Mouse (Mus musculus): ENCODE results near the gene Mrps27. TPM values are rescaled to one million over a fixed set of nuclear protein-coding genes. Genes with fewer than 3 reads are reported as not detected.

Gene Mrps27
- total RNA-seq, 2 experiments from 2014 or later: 26.2 to 27.2 TPM

DNA sequence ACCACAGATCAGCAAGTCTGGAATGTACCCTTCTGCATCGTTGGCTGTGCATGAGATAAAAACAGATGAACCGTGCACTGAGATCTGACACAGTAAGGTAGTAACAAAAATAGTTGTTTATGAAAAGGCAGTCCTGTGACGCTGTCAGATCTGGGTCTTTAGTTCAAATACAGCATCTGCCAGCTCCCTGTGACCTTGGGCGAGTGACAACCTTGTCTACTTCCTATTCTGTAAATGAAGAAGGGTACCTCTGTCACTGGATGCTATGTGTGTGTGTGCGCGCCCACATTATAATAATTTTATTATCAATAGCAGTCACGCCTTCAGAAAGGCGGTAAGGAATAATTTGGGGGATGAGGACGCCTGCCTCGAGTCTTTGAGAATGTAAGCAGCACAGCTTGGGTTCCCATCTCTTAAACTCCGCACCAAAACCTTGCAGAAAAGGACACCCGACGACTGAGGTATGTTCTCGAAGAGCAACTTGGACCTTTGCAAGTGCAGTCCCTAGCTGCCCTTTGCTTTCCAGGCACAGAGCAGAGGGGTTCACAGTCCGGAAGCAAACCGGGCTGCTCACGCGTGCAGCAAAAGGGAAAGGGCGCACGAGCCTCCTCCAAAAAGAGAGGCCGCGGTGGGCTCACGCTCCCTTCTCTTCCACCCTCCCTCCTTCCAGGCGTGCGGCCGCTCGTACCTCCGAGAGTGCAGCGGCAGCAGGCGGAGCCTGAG is 549 bp upstream of the Mrps27 start:
- intact Hi-C loops (cut with DNase I): loop anchor here (5.0 to 10.0 kb wide), 2 partner anchors 477 to 1311 kb away; partner anchors contain the start of genes Ak6, Rad17 and Taf9
- DNase-seq (ENCODE audit: low spot score in 2 of 2): no peak

DNA sequence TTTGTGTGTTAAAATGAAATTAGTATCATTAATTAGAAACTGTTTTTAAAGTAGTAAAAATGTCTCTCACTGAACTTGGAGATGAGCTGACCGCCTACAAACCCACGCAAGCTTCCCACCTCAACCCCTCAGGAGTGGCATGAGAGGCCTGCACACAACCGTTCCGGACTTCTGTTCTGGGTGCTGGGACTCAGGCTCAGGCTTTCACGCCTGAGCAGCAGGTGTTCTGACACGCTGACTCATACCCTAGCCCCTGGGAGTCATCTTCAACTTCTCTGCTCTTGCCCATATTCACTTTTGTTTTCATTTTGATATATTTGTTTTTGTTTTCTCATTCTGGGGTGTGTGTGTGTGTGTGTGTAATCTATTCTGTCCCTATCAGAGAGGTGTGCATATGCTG is 5.4 kb downstream of the Mrps27 start:
- DNase-seq (ENCODE audit: low spot score in 2 of 2): no peak
- intact Hi-C loops (cut with DNase I): loop anchor here (10.0 kb wide), 1 partner anchor 665 kb away; the partner anchor contains the start of gene Mccc2

DNA sequence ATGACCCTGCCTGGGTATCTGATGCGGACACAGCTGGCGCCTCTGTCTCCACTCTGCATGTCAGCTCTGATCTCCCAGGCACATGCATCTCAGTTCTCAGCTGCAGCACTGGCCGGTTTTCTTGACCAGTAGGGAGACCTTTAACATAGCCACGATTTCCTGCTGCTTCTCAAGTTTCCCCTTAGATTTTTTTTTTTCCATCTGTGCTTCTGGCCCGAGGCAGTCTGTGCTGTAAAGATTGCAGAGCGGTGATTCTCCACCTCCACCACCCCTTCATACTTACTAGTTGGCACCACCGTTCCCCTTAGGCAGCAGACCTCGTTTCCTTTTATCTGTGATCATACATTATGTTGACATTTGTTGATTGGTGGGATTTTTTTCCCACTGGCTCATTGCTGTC is 6.6 kb downstream of the Mrps27 start:
- no peak for DNase-seq (ENCODE audit: low spot score in 2 of 2)
- intact Hi-C loops (cut with DNase I): loop anchor here (10.0 kb wide), 1 partner anchor 664 kb away; the partner anchor contains the start of gene Mccc2

DNA sequence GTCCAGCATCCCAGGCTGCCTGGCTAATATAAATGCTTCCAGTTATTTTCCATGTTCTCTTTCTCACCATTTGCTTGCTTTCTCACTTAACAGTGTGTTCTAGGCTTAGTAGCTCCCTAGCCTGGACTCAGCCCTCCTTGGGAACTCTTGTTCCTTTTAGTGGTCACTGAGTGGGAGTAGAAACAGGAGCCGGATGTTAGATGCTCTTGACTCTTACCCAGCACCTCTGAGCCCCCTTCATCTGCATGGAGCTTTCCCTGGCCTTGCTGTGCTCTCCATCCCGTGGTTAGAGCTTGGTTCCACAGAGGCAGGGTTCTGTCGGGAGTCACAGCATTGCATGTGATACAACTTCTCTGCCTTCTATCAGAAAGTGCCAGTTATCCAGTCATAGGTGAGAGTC is 7.0 kb downstream of the Mrps27 start:
- intact Hi-C loops (cut with DNase I): loop anchor here (10.0 kb wide), 1 partner anchor 663 kb away; the partner anchor contains the start of gene Mccc2
- DNase-seq (ENCODE audit: low spot score in 2 of 2): no peak

DNA sequence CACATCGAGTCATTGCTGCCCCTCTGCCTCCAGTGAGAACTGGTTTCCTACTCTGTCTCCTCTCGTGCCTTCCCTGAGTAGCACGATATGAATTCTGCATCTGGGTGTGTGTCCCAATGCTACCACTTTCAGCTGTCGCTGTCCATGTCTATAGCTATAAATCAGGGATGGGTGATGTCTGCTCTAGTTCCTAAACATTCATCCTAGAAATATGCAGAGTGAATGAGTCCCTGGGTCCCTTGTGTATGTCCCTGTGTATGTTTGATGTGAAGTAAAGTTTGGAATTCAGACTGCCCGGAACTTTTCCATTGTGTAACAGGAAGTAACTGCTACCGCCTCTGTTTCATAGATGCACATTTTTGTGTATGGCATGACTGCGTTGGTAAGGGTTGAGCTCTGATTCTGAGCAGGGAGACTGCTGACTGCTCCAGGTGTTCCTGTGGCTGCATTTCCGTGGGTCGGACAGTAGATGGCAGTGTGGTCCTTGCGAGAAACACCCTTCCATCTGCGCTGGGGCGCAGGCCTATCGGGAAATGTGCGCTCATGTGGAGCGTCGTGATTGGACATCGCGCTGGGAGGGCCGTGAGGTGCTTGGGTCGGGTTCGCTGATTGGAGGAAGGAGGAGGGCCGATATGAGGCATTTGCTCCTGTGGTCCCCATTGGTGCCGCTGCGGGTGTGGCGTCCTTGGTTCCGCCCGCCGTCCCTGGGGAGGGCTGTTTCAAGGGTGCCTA is 8.3 kb downstream of the Mrps27 start:
- DNase-seq (ENCODE audit: low spot score in 2 of 2): peak; percentile 95 to 96
- intact Hi-C loops (cut with DNase I): loop anchor here (2.0 to 10.0 kb wide), 2 partner anchors 490 to 662 kb away; partner anchors contain the start of gene Mccc2

DNA sequence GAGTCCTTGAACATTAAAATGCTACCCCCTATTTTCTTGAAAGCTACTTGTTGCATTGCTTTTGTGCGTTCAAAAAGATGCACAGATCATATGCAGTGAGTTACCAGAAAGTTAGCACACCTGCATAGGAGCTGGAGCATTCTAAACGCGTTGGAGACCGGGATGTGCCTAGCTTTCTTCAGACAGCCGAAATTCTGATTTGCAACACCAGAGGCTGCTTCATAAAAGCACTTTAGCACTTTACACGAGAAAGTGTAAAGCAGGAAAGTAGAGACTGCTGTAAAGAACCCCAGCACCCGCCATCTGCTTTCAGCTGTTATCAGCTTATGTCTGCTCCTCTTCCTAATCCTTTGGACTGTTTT is 8.9 kb downstream of the Mrps27 start:
- DNase-seq (ENCODE audit: low spot score in 2 of 2): no peak
- intact Hi-C loops (cut with DNase I): loop anchor here (2.0 to 10.0 kb wide), 2 partner anchors 489 to 661 kb away; partner anchors contain the start of gene Mccc2

DNA sequence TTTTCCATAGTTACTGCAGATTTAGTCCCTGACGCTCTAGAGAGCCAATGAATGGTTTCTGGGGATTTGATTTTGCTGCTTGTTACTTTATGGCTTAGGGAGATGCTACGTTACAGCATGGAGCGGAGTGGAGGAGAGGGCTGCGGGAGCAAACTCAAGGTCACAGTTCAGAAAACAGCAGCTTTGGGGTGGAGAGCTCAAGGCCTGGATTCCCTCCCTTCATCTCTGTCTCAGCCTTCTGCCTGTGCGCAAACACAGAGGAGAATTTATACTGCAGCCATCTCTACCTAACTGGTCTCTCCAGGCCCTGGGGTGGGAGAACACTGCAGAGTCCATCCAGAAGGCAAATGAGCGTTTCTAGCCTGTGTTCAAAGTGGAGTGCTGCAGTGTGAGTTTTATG is 10.5 kb downstream of the Mrps27 start:
- DNase-seq (ENCODE audit: low spot score in 2 of 2): no peak
- intact Hi-C loops (cut with DNase I): loop anchor here (10.0 kb wide), 1 partner anchor 660 kb away; the partner anchor contains the start of gene Mccc2

DNA sequence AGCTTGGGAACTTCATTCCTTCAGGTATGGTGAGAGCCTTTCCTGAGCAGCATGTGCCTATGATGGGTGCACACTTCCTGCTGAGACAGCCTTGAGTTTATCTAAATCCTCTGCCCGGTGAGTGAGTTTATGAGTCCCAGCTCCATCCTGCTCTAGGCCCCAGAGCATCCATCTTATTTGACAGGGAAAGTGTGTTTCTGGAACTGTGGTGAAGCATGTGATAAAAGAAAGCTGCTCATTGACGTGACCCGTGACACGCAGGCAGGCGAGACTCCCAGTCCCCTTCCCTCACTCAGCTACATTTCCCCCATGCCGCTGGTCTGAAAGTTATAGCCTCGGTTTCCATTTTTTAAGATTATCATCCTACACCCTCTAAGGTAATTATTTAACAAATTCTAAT is 11.3 kb downstream of the Mrps27 start:
- no peak for DNase-seq (ENCODE audit: low spot score in 2 of 2)
- intact Hi-C loops (cut with DNase I): loop anchor here (10.0 kb wide), 1 partner anchor 659 kb away; the partner anchor contains the start of gene Mccc2

DNA sequence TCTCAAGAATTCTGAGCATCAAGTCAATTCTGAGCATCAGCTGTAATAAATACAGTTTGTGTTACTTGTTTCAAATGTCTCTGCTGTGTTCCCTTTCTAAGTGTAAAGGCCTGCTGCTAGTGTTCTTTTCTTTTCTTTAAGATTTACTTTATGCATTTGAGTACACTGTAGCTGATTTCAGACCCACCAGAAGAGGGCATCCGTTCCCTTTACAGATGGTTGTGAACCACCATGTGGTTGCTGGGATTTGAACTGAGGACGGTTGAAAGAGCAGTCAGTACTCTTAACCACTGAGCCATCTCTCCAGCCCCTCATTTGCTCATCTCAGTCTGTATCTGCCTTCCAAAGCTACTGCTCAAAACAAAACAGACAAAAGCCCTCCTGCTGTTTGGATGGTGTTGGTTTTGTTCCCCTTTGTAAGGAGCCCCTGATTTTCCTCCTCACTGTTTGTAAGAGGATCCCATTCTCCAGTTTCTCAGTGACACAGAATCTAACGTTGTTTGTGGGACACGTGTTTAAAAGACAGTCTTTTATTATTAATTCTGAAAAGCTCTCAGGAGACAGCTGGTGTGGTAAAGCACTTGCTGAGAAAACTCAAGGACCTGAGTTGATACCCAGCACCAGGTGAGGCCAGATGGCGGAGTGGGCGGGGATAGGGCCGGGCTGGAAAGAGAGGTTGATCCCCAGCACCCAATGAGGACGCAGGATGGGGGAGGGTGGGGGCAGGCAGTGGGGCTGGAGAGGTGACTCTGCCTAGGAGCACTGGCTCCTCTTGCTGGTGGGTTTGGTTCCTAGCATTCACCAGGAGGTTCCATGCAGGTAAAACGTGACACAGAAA is 12.1 kb downstream of the Mrps27 start:
- no peak for DNase-seq (ENCODE audit: low spot score in 2 of 2)
- intact Hi-C loops (cut with DNase I): loop anchor here (10.0 kb wide), 1 partner anchor 658 kb away; the partner anchor contains the start of gene Mccc2

DNA sequence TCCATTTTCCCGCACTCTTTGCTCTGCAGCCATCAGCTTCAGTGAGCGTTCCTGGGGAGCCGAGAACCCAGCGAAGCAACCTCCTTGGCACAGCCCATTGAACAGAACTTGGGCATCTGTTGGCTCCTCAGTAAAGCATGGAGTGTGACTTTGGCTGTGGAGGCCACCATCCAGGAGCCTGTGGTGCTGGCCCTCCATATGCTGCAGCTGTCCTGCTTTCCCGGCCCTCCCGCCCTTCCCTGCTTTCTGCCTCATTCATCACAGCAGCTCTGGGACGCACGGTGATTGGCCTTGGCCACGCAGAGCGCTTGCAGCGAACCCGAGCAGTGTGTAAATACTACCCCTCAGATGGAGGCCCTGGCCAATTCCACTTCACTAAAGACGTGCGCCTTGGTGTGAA is 14.3 kb downstream of the Mrps27 start:
- DNase-seq (ENCODE audit: low spot score in 2 of 2): no peak
- intact Hi-C loops (cut with DNase I): loop anchor here (10.0 kb wide), 1 partner anchor 656 kb away; the partner anchor contains the start of gene Mccc2

DNA sequence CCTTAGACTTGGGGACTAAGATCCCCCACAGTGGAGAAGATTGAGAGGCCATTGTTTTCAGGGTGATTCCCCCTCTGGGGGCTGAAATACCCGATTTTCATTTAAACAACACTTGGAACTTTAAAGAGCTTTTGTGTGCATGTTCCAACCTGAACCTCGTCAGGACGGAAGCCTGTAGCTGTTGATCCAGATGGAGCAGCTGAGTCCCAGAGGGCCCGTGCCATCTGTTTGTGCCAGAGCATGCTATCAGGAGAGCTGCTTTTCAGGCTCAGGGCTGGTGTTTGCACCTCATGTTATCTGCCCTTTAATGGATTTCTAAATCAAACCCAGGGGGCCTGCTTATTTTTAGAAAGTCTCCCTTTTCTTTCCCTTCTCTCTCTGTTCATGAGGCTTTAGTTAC is 19.3 kb downstream of the Mrps27 start:
- no peak for DNase-seq (ENCODE audit: low spot score in 2 of 2)
- intact Hi-C loops (cut with DNase I): loop anchor here (10.0 kb wide), 1 partner anchor 151 kb away; the partner anchor contains the start of gene Map1b

DNA sequence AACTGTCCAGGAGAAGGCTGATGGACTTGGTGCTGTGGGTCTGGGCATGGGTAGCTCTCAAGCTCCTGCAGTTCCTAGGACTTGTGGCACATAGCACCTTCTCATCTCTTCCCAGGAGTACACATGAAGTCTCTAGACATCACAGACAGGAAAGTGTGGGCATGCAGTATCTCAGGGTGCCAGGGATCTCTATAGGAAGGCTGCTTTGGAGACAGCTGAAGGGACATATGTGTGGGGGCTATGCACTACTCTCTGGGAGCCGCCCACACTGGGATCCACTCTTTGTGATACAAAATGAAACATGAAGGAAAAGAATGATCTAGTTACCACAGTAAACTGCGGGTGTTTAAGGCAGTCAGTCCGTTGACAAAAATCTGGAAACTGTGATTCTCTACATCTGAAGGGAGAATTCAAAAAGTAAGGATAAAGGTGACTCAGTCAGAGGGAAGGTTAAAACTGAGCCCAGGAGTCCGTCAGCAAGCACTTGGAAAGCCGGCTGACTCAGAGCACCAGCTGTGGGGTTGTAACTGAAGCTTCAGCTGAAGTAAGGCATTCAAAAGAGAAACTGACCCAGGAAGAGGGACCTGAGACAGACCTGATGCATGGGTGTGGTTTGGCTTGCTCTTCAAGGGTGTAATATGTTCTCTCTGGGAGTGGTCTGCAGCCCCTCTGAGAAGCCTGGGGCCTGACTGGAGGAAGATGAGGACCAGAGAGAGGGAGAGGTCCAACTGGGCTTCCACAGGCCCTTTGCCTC is 22.0 kb downstream of the Mrps27 start:
- intact Hi-C loops (cut with DNase I): loop anchor here (10.0 kb wide), 1 partner anchor 148 kb away; the partner anchor contains the start of gene Map1b
- DNase-seq (ENCODE audit: low spot score in 2 of 2): peak; percentile 86 to 87

DNA sequence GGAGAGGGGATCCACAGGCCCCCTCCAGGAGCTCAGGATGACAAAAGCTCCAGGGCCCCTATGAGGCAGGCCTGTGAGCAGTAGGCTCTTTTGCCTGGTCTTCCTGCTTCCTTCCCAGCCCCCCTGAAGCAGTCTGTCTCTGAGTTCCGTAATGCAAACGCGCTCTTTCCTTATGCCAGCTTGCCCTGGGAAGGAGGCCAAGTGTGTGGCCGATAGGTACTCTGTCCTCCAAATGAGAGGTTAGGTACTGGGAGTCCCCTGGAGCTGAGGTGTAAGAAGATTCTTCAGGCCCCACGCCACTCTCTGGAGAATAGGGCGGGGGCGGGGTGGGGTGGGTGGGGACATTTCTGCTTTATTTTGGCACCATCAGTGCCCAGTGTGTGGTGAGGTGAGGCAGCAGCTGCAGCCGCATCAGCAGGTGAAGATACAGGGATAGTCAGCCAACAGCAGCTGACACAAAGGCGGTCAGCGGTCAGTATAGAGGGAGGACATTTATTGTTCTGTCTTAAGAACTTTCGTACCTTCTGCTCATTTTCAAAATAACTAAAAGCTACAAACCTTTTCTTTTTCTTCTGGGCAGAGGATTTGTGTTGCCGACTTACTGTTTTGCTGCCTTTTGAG is 23.1 kb downstream of the Mrps27 start:
- intact Hi-C loops (cut with DNase I): loop anchor here (10.0 kb wide), 1 partner anchor 147 kb away; the partner anchor contains the start of gene Map1b
- no peak for DNase-seq (ENCODE audit: low spot score in 2 of 2)

DNA sequence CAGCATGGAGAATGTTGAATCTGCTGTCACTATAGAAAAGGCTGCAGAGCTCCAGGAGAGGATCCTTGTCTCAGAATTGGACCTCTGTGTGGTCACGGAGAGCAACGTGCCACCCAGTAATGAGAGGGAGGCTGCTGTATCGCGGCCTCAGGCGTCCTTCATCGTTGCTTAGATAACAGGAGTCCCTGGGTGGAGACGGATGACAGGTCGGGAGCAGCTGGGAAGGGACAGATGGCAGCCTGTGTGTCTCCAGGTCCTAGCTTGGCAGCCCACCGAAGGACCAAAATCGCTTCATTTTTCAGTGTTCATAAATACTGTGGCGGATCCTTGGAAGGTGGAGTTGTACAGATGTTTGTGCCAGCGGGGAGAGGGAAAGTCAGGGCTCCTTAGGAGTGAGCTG is 24.5 kb downstream of the Mrps27 start:
- intact Hi-C loops (cut with DNase I): loop anchor here (10.0 kb wide), 1 partner anchor 146 kb away; the partner anchor contains the start of gene Map1b
- DNase-seq (ENCODE audit: low spot score in 2 of 2): no peak

DNA sequence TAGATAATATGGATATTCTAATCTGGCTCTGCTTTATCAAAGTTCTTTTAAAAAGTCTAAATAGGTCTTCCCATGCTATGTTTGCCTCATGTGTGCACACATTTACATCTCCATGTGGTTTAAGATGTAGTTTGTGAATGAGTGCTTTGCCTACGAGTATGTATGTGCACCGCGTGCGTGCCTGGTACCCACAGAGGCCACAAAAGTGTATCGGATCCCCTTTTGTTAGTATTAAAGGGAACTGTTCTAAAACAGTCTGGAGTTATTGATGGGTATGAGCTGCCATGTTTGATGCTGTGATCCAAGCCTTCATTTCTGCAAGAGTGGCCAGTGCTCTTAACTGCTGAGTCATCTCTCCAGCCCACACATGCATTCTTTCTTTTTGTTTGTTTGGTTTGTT is 26.7 kb downstream of the Mrps27 start:
- DNase-seq (ENCODE audit: low spot score in 2 of 2): no peak
- intact Hi-C loops (cut with DNase I): loop anchor here (5.0 kb wide), 1 partner anchor 471 kb away; no protein-coding TSS in a partner anchor

DNA sequence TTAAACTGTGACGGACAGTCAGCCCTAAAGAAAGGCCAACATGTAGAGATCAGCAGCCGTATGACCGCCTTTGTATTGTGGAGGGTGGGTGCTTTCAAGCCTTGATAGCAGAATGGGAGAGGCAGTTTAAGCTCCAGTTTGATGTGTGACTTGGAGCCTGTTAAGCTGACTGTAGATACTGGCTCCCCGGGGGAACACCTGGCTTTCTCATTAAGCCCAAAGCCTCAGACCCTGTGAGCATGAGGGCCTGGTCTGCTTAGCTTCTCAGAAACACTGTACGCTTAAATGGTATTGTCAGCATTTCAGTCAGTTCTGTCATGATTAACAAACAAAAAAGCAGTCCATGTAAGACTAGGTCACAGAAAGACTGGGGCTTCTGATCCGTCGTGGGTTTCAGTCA is 29.1 kb downstream of the Mrps27 start:
- DNase-seq (ENCODE audit: low spot score in 2 of 2): no peak
- intact Hi-C loops (cut with DNase I): loop anchor here (5.0 kb wide), 1 partner anchor 469 kb away; no protein-coding TSS in a partner anchor

DNA sequence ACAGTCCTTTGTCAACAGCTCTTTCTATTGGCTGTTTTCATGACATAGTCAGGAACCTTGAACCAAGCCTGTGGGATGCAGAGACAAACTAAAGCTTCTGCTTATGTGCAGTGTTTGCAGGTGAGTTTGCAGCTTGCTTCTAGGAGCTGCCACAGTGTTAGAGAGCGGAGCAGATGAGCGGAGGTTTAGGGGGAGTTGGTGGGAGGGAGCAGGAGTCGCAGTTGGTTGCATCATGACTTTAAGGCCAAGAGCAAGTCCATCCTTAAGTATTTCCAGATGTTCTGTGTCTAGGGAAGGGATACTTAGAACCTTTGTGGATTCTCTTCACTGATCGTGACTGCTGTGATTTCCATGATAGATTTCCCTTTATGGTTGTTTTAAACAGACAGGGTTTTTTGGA is 29.6 kb downstream of the Mrps27 start:
- no peak for DNase-seq (ENCODE audit: low spot score in 2 of 2)
- intact Hi-C loops (cut with DNase I): loop anchor here (5.0 kb wide), 1 partner anchor 468 kb away; no protein-coding TSS in a partner anchor

DNA sequence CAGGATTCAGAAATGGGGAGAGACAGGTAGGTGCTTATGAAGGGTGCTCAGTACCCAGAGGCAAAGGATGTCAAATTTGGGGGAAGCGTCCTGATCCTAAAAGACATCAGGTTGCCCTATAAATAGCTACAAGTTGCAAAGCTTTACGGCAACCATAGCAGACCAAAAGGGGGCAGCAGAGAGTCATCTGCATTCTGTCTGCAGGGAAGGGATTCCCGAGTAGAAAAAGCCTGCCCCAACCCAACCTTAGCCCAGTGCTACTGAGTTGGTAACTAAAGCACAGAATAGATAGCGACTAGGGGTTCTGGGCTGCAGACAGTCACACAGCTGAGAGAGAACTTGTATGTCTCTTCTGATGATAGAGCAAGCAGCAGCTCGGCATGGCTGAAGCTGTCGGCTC is 31.0 kb downstream of the Mrps27 start:
- intact Hi-C loops (cut with DNase I): no loop called here

More for the DNA sequence above, 31.0 kb downstream of the Mrps27 start:
- peak; percentile 61 to 76 for DNase-seq (ENCODE audit: low spot score in 2 of 2)
